Mouse (Mus musculus): ENCODE results near the gene Actr8.

Gene Actr8

GRCm38 (mm10) chr14:30041836-30042235, 63.7 kb downstream of the Actr8 start:
- DNase-seq: no peak

- DNase-seq: no peak
Observed at GRCm38 (mm10) chr14:30043356-30043940, 65.3 kb downstream of the Actr8 start.

GRCm38 (mm10) chr14:30045239-30045638, 67.1 kb downstream of the Actr8 start:
- no peak for DNase-seq

DNA sequence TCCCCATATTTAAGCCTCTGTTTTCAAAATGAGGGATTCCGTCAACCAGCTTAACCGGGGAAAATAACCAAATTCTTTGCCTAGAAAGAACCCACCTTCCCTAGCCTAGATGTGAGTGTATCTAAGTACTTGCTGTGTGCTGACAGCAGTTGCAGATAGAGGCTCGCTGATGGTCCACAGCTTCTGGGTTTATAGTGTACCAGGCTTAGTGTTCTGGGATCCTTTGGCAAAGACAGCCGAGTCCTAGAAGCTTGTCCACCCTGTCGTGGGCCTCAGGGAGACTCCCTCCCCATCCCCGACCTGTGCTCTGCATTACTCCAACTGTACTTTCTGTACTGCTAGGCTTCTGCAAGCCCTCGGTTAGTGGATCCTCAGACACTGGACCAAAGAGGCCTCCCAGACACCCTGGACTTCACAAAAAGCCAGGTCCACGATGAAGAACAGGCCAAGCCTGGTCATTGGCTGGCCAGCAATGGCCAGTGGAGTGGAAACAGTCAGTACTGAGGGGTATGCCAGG, 67.6 kb downstream of the Actr8 start:
- DNase-seq: no peak

GRCm38 (mm10) chr14:30046976-30047375, 68.8 kb downstream of the Actr8 start:
- DNase-seq: no peak

DNA sequence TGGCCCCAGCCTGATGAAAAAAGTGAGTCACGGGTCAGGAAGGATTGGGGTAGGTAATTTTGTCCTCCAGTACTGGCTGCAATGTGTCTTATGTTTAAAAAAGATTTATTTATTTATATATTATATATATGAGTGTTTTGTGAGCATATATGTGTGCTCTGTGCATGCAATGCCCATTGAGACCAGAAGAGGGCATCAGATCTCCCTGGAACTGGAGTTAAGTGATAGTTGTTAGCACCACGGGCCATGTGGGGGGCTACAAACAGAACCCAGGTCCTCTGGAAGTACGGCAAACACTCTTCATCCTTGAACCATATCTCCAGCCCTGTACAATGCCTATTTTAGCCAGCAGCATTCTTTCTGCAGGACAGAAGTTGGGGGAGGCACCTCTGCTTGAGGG, 69.9 kb downstream of the Actr8 start:
- DNase-seq: peak in 1 of 2 experiments; percentile 46

GRCm38 (mm10) chr14:30050280-30050679, 72.1 kb downstream of the Actr8 start:
- no peak for DNase-seq

- no peak for DNase-seq
Observed at GRCm38 (mm10) chr14:30054922-30055321, 76.8 kb downstream of the Actr8 start.

Measured in cerebellum, postnatal 14 days (tissue).